Mouse (Mus musculus) bone marrow, adult 2 months (tissue): ENCODE results near the gene S1pr5.

Experiments used
- CTCF ChIP-seq: fragments of 200-500 bp; IDR thresholded peaks from 2 replicates; pipeline ENCODE4 v1.5.1; 2011; ENCODE audit warnings: low read length, control low read depth; ENCODE audit not compliant: control insufficient read depth, insufficient read depth
- POLR2A ChIP-seq: fragments of 200-500 bp; IDR thresholded peaks from 2 replicates; pipeline ENCODE4 v1.6.1; 2011; ENCODE audit warnings: low read depth, mild to moderate bottlenecking, control low read depth, low read length, borderline replicate concordance; ENCODE audit not compliant: control insufficient read depth

GRCm38 (mm10) chr9:21283591-21283990, 35.3 kb upstream of the S1pr5 start:
- TF ChIP-seq CTCF = peak; percentile 15; the same call in 1 of the 2 replicates
- no peak for TF ChIP-seq POLR2A
